Mouse (Mus musculus) myocyte (in vitro differentiated cells): ENCODE results near the gene Nipbl.

ENCODE experiments used
- E2F4 ChIP-seq: IDR thresholded peaks from one replicate; pipeline ENCODE4 v1.6.1; 2011; ENCODE audit warnings: mild to moderate bottlenecking, control low read depth, moderate library complexity; ENCODE audit not compliant: insufficient read depth
- MAX ChIP-seq: IDR thresholded peaks from one replicate; pipeline ENCODE4 v1.6.1; 2011; ENCODE audit warnings: low read depth, mild to moderate bottlenecking, control low read depth
- MYOD1 ChIP-seq, 3 experiments: IDR thresholded peaks; one replicate each; pipeline ENCODE4 v1.6.1; 2011; ENCODE audit warnings: control low read depth in 2 of 3, low read depth in 2 of 3, mild to moderate bottlenecking in 2 of 3, moderate library complexity in 1 of 3; ENCODE audit not compliant: insufficient read length in 2 of 3, control insufficient read depth in 1 of 3
- POLR2A ChIP-seq: IDR thresholded peaks from one replicate; pipeline ENCODE4 v1.6.1; 2011; ENCODE audit warnings: low read depth, mild to moderate bottlenecking, control low read depth, moderate library complexity; ENCODE audit not compliant: insufficient read length
- POLR2AphosphoS2 ChIP-seq: IDR thresholded peaks from one replicate; pipeline ENCODE4 v1.6.1; 2011; ENCODE audit warnings: low read depth, control low read depth; ENCODE audit not compliant: insufficient read length
- SRF ChIP-seq: IDR thresholded peaks from one replicate; pipeline ENCODE4 v1.6.1; 2011; ENCODE audit warnings: low read depth; ENCODE audit not compliant: control insufficient read depth, insufficient read length
- TCF12 ChIP-seq: IDR thresholded peaks from one replicate; pipeline ENCODE4 v1.6.1; 2011; ENCODE audit warnings: mild to moderate bottlenecking, control low read depth; ENCODE audit not compliant: poor library complexity, insufficient read depth, severe bottlenecking
- USF1 ChIP-seq: IDR thresholded peaks from one replicate; pipeline ENCODE4 v1.6.1; 2011; ENCODE audit warnings: low read depth, mild to moderate bottlenecking, control low read depth, moderate library complexity

DNA sequence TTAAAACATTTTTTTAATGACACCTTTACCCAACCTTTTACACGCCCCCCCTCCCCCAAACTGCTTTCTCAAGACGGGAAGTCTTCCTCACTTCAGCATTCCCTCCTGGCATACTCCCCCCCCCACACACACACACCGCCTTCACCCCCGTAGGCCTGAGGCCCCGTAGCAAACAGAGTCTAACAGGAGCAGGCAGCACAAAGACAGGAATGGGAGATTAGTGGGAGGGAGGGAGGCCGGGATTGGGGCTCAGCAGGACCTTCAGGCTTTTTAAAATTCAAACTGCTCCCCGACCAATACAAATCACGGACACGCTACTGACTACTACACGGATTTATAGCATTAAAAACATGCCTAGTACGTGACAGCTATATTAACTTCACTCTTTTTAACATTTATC lies 2.1 kb downstream of the Nipbl start:
- no peak for TF ChIP-seq POLR2A
- TF ChIP-seq MAX, result no peak
- no peak for TF ChIP-seq MYOD1 (IDR thresholded peaks at IDR 0.05; ENCODE audit: control insufficient read depth in 1 of 3, insufficient read length in 2 of 3, low read depth in 2 of 3)
- no peak for TF ChIP-seq TCF12
- TF ChIP-seq POLR2AphosphoS2, result no peak
- no peak for TF ChIP-seq USF1
- no peak for TF ChIP-seq SRF
- TF ChIP-seq E2F4, result no peak
